Mouse (Mus musculus) cerebellum, adult 2 months (tissue): Measurements from ENCODE around the gene Tmem52.

Experiments used
- CTCF ChIP-seq: fragments of 200-500 bp; IDR thresholded peaks from 2 replicates; pipeline ENCODE4 v1.5.1; 2011; ENCODE audit warnings: low read depth, mild to moderate bottlenecking, control low read depth, low read length, moderate library complexity, borderline replicate concordance; ENCODE audit not compliant: insufficient read depth
- POLR2A ChIP-seq: fragments of 200-500 bp; IDR thresholded peaks from 2 replicates; pipeline ENCODE4 v1.6.1; 2011; ENCODE audit warnings: low read length, control low read depth, borderline replicate concordance; ENCODE audit not compliant: insufficient read depth

DNA sequence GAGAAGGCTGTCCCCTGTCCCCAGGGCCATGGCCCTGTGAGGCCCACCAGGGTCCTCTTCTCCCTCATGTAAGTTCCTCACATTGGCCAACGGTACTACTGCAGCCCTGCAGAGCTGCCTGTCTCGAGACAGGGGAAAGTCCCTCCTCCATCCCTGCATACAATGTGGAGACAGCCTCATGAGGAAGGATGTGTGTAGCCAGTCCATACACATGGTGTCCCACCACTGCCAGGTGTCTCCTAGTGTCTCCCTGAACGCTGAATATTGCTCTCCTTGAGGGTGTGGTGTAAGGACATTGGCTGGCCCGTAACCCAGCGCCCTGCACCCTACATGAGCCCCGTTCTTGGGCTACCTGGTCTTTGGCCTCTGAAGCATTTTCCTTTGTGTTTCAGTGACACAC lies 42.6 kb upstream of the Tmem52 start:
- TF ChIP-seq POLR2A (no peak), CTCF (no peak)
